Mouse (Mus musculus) heart, embryonic 10.5 days (tissue): ENCODE data around the gene Mrps27. TPM values are rescaled to one million over a fixed set of nuclear protein-coding genes. Genes with fewer than 3 reads are reported as not detected.

ENCODE experiments used
- DNase-seq: peaks from one replicate; pipeline ENCODE4 v3.0.0-alpha.2; 2017; ENCODE audit warnings: low spot score
- H3K27ac ChIP-seq: fragments of 300-500 bp; sonication (generic); 2 replicates; pipeline ENCODE4 v1.5.1; 2016; ENCODE audit warnings: mild to moderate bottlenecking
- H3K27me3 ChIP-seq: fragments of 300-500 bp; sonication (generic); 2 replicates; pipeline ENCODE4 v1.6.1; 2016; ENCODE audit warnings: mild to moderate bottlenecking; ENCODE audit not compliant: poor library complexity, insufficient read depth, severe bottlenecking
- H3K36me3 ChIP-seq: fragments of 300-500 bp; sonication (generic); 2 replicates; pipeline ENCODE4 v1.6.1; 2016; ENCODE audit warnings: mild to moderate bottlenecking, moderate library complexity
- H3K4me1 ChIP-seq: fragments of 300-500 bp; sonication (generic); 2 replicates; pipeline ENCODE4 v1.6.1; 2016; ENCODE audit warnings: mild to moderate bottlenecking
- H3K4me3 ChIP-seq: fragments of 300-500 bp; sonication (generic); 2 replicates; pipeline ENCODE4 v1.5.1; 2016; ENCODE audit warnings: mild to moderate bottlenecking, moderate library complexity
- H3K9me3 ChIP-seq: fragments of 300-500 bp; sonication (generic); 2 replicates; pipeline ENCODE4 v1.6.1; 2016; ENCODE audit warnings: mild to moderate bottlenecking, moderate library complexity
- WGBS: fragments of 180-500 bp; shearing (Covaris S2); methylation state at CpG from one replicate; pipeline ENCODE4 v1.1.7; 2016; 5-methylcytosine and 5-hydroxymethylcytosine counted together
- polyA plus RNA-seq: library from polyadenylated mRNA; unstranded; fragments of >200 nt; fragmentation: Nextera tagmentation; extraction: Ambion mirVana; gene quantifications from 2 replicates; pipeline ENCODE4 v1.2.1, GENCODE M21; 2016

Mrps27 gene
- polyA plus RNA-seq, 1 experiment from 2014 or later = 96.0 TPM

DNA sequence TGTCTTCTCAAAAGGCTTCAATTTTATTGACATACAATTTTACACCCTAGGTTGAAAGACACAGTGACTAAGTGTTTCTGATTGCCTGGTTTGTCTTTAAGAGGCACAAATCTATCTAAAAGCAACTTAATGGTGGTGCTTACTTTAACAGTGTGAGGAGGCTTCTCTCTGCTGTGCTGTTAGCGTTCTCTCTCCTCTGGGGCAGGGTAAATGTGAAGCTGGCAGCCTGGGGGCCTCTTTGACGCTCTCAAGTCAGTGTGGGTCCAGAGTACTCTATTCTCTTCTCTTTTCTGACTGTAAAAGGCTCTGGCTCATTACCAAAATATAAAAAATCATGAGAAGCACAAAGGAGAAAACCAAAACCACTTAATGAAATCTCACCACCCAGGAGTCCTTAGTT, 64.6 kb downstream of the Mrps27 start:
- Histone ChIP-seq H3K36me3 (peaks cover 72% of the 10 kb centered on the region), H3K27me3 (no peaks in the 10 kb centered on the region), H3K4me1 (peaks cover 20% of the 10 kb centered on the region; the same call in 1 of the 2 replicates), H3K27ac (no peak overlapping the region), H3K9me3 (no peaks in the 10 kb centered on the region), H3K4me3 (no peak overlapping the region)
- 82% methylated on average over 2 of the region's 2 CpGs for WGBS
- no peak for DNase-seq

DNA sequence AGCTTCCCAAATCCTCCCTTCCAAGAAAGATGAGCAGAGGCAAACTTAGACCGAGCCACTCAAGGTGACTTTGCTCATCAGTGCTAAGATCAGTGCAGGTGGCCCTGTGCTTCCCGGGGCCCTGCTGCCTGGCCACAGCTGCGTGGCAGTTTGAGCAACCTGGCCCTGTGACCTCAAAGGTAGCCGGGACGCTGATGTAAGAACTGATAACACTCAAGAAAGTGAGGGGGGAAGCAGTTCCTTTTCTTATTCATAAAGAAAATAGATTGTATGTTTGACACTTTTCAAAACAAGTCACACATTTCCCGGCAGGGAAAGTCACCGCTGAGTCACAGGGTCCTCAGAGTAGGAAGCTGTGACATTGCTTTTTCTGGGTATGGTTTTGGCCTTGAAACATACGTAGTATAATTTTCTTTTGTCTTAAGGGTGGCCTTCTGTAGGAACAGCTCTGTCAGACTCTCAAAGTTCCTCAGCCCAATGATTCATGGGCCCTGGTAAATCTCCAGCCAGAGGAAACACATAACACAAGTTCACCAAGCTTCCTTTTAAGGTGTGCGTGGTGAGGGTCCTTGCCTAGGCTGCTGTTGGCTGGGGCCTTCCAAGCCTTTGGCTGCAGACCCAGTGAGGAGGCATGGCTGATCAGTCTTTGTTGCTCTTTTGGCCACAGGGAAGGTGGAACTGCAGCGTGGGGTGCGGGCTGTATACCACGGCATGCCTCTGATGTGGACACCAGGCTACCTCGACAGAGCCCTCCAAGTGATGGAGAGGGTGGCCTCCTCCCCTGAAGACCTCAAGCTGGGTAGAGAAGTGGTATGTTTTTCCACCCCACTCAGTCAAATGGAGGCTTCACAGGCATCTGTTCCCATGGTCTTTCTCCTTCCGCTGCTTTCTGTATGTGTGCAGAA, 66.3 kb downstream of the Mrps27 start:
- no peak for DNase-seq
- Histone ChIP-seq H3K9me3 (no peaks in the 10 kb centered on the region), H3K36me3 (peaks cover 73% of the 10 kb centered on the region), H3K4me1 (peaks cover 32% of the 10 kb centered on the region), H3K4me3 (no peak overlapping the region), H3K27me3 (no peaks in the 10 kb centered on the region), H3K27ac (no peak overlapping the region; the same call in 1 of the 2 replicates)
- WGBS = 82% methylated on average over 14 of the region's 14 CpGs

DNA sequence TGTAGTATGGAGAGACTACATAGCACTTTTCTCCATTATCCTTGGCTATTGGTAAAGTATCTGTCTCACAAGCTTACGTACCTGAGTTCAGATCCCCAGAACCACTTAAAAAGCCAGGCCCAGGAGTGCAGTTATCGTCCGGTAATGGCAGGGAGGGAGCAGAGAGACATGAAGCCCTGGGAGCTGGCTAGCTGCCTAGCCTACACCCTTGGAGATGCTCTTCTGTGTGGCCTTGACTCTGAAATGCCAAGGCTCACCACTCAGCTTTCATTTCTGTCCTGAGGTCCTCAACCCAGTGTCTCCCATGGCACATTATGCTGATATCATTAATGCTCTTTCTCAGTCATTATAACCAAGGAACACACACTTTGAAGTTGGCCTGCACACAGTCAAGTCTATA, 67.2 kb downstream of the Mrps27 start:
- Histone ChIP-seq H3K4me1 (peaks cover 35% of the 10 kb centered on the region), H3K36me3 (peaks cover 67% of the 10 kb centered on the region), H3K9me3 (no peaks in the 10 kb centered on the region), H3K4me3 (no peak overlapping the region), H3K27me3 (no peaks in the 10 kb centered on the region), H3K27ac (peak overlapping the region; percentile 72; the same call in 1 of the 2 replicates)
- WGBS = 93% methylated on average over 3 of the region's 3 CpGs
- no peak for DNase-seq

DNA sequence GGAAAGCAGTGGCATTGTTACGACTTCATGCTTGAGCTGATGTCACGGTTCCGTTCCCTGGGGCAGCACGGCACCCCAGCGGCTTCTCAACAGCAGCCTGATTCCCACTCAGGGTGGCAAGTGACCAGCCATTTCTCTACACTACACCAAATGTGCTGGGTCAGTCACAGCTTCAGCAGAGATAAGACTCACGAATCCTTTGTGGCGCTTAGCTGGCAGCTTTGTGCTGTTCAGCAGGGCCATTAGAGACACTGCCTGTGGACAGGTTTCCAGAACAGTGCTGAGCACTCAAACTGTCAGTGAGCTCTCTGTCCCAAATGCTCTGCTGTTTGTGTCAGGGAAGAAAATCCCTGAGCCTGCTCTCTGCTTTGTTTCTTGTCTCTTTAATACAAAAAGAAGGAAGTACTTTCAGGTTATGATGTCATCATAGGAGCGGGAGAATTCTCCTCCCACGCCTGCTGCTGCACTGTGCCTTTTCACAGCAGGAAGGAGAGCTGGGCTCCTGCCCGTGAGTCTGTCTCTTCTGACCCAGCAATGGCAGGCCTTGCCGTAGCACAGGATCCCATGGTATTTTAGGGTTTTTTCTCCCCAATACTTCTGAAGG, 68.0 kb downstream of the Mrps27 start:
- Histone ChIP-seq H3K27ac (peak overlapping the region; percentile 72), H3K36me3 (peaks cover 61% of the 10 kb centered on the region), H3K27me3 (no peaks in the 10 kb centered on the region), H3K4me1 (peaks cover 43% of the 10 kb centered on the region), H3K4me3 (no peak overlapping the region), H3K9me3 (no peaks in the 10 kb centered on the region)
- WGBS = 57% methylated on average over 11 of the region's 11 CpGs
- no peak for DNase-seq

DNA sequence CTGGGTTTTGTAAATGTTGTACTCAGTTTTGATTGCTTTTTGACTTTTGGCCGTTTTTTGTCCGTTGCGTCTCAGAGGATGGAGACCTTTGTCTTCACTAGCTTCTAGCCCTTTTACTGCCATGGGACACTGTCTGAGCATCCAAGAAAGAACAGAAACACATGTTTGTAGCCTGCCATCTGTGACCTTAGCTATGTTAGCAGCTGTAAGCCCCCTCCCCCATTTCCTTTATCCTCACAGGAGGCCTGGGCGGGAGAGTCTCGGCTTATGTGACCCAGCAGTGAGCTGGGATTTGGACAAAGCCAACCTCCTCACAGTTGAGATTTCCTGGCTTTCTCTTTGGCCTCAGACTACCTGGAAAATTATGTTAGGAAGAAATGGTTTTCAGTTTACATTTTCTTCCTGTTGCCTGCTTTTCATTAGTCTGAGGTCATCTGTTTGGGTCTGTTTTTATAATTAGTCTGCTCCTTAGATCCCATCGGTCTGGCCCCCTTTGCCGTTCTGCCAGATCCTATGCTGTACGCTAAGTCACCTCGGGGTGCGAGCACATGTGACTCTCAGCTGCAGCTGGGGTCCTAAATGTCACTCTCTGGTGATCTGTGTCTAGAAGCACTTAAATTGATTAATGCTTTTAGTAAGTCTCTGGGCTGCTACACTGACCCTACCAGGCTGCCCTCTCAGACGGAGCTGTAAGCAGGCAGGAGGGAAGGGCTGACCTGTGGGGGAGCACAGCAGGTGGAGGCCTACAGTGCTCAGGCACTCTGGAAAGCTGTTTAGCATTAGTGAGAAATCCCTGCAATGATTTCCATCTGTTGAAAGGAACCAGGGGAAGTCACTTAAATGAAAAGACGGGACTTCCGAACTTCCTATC, 69.1 kb downstream of the Mrps27 start:
- Histone ChIP-seq H3K27ac (0 out of 2 replicates have a peak overlapping the region, but pooled peaks have one; percentile 17), H3K4me1 (peaks cover 44% of the 10 kb centered on the region), H3K4me3 (no peak overlapping the region), H3K27me3 (no peaks in the 10 kb centered on the region), H3K36me3 (peaks cover 65% of the 10 kb centered on the region), H3K9me3 (no peaks in the 10 kb centered on the region)
- 67% methylated on average over 13 of the region's 13 CpGs for WGBS
- DNase-seq = no peak

DNA sequence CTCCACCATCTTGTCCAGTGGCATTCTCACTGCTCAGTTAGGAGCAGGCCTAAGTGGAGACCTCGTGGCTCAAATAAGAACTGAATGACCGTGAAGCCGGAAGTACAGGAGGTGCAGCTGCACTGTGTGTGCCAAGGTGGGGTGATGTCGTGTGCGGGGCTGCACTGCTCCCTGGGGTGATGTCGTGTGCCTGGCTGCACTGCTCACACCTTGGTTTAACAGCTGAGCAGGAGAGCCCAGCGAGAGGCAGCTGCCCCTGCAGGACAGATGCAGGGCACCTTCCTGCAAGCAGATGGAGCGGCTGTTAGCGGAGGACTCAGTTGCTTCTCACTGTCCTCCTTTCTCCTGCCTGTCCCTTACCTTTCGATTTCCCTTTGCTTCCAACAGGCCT, 69.8 kb downstream of the Mrps27 start:
- Histone ChIP-seq H3K4me3 (no peak overlapping the region), H3K4me1 (peaks cover 49% of the 10 kb centered on the region), H3K36me3 (peaks cover 65% of the 10 kb centered on the region), H3K27me3 (no peaks in the 10 kb centered on the region), H3K9me3 (no peaks in the 10 kb centered on the region), H3K27ac (peak overlapping the region; percentile 19; the same call in 1 of the 2 replicates)
- 68% methylated on average over 10 of the region's 10 CpGs for WGBS
- DNase-seq = no peak

DNA sequence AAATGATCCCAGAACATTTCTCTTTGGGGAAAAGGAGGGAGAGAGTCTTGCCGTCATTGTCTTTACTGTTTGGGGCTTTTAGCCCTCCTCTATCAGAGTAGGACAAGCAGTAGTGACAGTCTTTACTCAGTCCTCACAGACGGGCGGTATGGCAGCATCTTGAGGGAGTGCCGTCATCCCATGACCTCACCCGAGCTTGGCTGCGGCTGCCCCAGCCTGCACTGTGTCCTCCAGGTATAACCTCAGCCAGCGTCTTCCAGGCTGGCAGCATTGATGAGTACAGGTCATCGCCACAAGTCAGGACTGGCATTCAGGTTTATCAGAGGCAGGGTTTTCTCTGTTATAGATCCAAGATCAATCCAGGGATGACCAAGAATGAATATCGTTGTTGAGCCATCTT, 72.0 kb downstream of the Mrps27 start:
- Histone ChIP-seq H3K9me3 (no peaks in the 10 kb centered on the region), H3K4me3 (no peak overlapping the region), H3K36me3 (peaks cover 50% of the 10 kb centered on the region), H3K27me3 (no peaks in the 10 kb centered on the region), H3K4me1 (peaks cover 51% of the 10 kb centered on the region), H3K27ac (no peak overlapping the region)
- 65% methylated on average over 9 of the region's 9 CpGs for WGBS
- DNase-seq = no peak

DNA sequence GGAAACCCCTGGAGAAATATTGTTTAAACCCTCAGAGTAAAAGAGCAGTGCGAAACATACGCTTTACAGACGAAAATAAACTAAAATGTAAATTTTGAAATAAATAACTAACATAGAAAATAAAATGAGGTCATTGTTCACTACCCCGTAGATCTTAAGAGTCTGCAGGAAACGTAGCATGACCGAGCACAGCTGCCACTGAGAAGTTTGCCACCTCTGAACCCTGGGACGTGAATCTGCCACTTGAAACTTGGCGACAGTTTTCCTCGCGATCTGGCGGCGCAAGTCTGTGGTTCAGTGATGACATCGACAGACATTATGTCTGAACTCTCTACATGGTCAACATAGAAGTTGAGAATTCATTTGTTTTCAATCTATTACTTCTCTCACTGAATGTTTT, 79.0 kb downstream of the Mrps27 start:
- H3K4me3 ChIP-seq = no peak overlapping the region
- peaks cover 16% of the 10 kb centered on the region for H3K4me1 ChIP-seq
- no peak for DNase-seq
- peaks cover 52% of the 10 kb centered on the region for H3K36me3 ChIP-seq
- no peaks in the 10 kb centered on the region for H3K9me3 ChIP-seq
- WGBS = 86% methylated on average over 13 of the region's 13 CpGs
- H3K27ac ChIP-seq = no peak overlapping the region
- H3K27me3 ChIP-seq = no peaks in the 10 kb centered on the region

DNA sequence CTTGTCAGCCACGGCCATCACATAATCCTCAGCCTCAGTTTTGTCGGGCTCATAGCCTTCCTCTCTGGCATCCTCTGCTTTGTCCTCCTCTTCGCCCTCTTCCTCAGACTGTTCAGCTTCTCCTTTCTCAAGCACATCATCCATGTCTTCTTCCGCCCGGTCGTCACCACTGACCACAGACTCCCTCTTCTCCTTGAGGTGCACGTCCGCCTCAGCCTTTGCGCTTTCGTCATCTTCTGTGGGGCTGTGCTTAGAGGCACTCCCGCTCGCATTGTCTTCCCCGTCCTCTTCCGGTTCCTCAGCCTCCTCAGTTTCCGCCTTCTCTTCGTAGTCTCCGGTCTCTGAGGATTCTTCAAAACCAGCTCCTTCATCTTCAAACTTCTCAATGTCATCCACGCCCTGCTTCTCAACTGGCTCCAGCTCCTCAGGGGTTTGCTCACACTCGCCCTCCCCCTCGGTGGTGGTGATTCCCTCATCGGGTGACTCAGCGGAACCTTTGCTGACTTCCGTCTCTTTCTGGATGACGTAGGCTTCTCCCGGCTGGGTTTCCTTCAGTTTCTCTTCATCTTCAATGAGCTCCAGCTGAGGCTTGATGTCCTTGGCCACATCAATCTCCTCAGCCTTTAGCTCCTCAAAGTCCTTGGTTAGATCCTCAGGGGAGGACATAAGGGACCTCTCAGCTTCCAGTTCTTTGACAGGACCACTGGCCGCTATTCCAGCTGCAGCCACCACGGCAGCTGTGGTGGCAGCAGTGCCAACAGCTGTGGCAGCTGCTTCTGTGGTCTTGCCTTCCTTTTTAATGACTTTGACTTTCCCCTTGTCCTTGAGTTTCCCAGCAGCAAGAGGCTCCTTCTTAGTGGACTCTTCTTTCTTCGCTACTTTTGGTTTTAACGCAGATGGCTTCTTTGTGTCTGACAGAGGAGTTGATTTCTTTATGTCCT, 88.8 kb downstream of the Mrps27 start:
- no peaks in the 10 kb centered on the region for H3K27me3 ChIP-seq
- H3K36me3 ChIP-seq = peaks cover 83% of the 10 kb centered on the region
- 90% methylated on average over 29 of the region's 29 CpGs for WGBS
- DNase-seq = no peak
- H3K9me3 ChIP-seq = no peaks in the 10 kb centered on the region
- no peaks in the 10 kb centered on the region for H3K4me1 ChIP-seq
- H3K4me3 ChIP-seq = no peak overlapping the region
- no peak overlapping the region for H3K27ac ChIP-seq

DNA sequence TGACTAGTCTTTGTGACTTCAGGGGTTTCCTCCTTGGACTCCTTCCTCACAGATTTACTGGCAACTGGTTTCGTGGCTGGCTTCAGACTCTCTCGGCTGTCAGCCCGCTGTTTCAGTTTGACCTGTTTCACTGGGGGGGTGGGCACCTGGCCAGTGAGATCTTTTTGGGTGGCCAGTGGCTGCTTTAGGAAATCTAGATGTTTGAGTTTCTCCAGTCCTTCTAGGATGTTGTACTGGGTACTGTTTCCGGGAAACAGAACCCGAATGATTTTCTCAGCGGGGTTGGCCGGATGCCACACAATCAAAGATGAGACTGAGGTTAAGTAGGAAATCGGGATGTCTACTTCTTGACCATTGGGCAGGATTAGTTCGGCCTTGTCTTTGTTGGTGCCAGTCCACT, 89.9 kb downstream of the Mrps27 start:
- Histone ChIP-seq H3K27ac (no peak overlapping the region), H3K4me3 (no peak overlapping the region), H3K4me1 (no peaks in the 10 kb centered on the region), H3K9me3 (no peaks in the 10 kb centered on the region), H3K36me3 (peaks cover 79% of the 10 kb centered on the region), H3K27me3 (no peaks in the 10 kb centered on the region)
- 92% methylated on average over 9 of the region's 9 CpGs for WGBS
- no peak for DNase-seq

DNA sequence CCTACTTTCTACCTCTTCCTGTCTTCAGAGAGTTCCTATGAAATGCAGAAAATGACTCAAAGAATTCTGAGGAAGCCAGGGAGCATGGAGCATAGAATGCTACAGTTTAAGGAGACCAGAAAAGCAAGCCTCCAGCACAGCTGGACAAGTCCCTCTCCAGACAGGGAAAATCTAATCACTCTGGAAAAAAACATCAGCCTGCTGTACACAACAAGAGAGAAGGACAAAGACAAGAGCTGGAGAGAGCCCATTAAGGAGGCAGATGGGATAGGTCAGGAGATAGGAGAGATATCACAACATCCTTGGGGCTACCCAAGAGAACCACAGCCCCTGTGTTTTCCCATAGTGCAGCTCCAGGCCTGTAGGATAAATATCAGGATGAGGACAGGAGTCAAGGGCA, 92.5 kb downstream of the Mrps27 start:
- Histone ChIP-seq H3K27me3 (no peaks in the 10 kb centered on the region), H3K9me3 (no peaks in the 10 kb centered on the region), H3K27ac (no peak overlapping the region), H3K36me3 (peaks cover 79% of the 10 kb centered on the region), H3K4me1 (no peaks in the 10 kb centered on the region), H3K4me3 (no peak overlapping the region)
- no peak for DNase-seq

DNA sequence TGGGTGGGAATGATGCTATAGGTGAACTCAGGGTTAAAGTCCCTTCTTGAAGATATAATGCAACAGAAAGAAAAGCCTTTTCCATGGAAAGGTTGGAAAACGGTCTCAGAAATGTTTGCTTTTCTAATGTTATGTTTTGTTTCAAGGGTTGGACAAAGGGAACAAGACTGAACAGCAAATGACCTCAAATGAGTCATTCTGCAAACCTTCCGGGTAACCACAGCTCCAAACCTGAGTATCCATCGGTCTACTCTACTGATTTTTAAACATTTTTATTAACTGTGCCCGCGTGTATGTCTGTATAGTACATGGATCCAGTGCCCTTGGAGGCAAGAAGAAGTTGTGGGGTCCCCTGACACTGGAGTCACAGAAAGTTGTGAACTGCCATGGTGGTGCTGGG, 94.8 kb downstream of the Mrps27 start:
- Histone ChIP-seq H3K36me3 (peaks cover 62% of the 10 kb centered on the region), H3K9me3 (no peaks in the 10 kb centered on the region), H3K27ac (no peak overlapping the region), H3K4me3 (no peak overlapping the region), H3K27me3 (no peaks in the 10 kb centered on the region), H3K4me1 (peaks cover 2% of the 10 kb centered on the region)
- DNase-seq = no peak
- 85% methylated on average over 5 of the region's 5 CpGs for whole genome bisulfite sequencing
